Mouse (Mus musculus): ENCODE results near the gene Fbxl3. TPM values are rescaled to one million over a fixed set of nuclear protein-coding genes. Genes with fewer than 3 reads are reported as not detected.

The Fbxl3 gene
- total RNA-seq, 1 experiment from 2014 or later, result 69.7 TPM

- no peak for DNase-seq
These were observed 62.4 kb downstream of the Fbxl3 start for GRCm38 (mm10) chr14:103037016-103037415.

GRCm38 (mm10) chr14:103034076-103034475, 65.3 kb downstream of the Fbxl3 start:
- no peak for DNase-seq

- peak; percentile 69 for DNase-seq
These were observed 66.0 kb downstream of the Fbxl3 start for GRCm38 (mm10) chr14:103033271-103033823.

Other genes starting within 250 kb of the Fbxl3 start
- gene Kctd12, start 116.9 kb downstream of the Fbxl3 start, total RNA-seq (2021), result 53.3 and 64.9 TPM in 2 replicates
- gene Acod1, start 52.6 kb downstream of the Fbxl3 start, total RNA-seq (2021), result not detected in 2 replicates
- 24.1 and 26.0 TPM in 2 replicates for gene Cln5, start 29.4 kb downstream of the Fbxl3 start, total RNA-seq (2021)
- gene Mycbp2, start 247.2 kb upstream of the Fbxl3 start, total RNA-seq (2021), result 49.7 and 53.1 TPM in 2 replicates

Data from adrenal gland, postnatal 14 days (tissue).